Mouse (Mus musculus) embryonic facial prominence, embryonic 11.5 days (tissue): Measurements from ENCODE around the gene Egln1. TPM values are rescaled to one million over a fixed set of nuclear protein-coding genes. Genes with fewer than 3 reads are reported as not detected.

ENCODE experiments used
- ATAC-seq: fragments of 200-750 bp; cut with Nextera tagmentation; replicated peaks from 2 replicates; pipeline ENCODE4 v1.8.0; 2017; ENCODE audit warnings: low read depth; ENCODE audit not compliant: insufficient number of reproducible peaks, low FRiP score, low TSS enrichment
- DNase-seq: peaks from one replicate; pipeline ENCODE4 v3.0.0-alpha.2; 2015; ENCODE audit warnings: low spot score
- H3K27ac ChIP-seq: fragments of 300-500 bp; sonication (generic); replicated peaks from 2 replicates; pipeline ENCODE4 v1.5.1; 2014; ENCODE audit warnings: mild to moderate bottlenecking, low read depth, low read length, control low read depth
- H3K27me3 ChIP-seq: fragments of 300-500 bp; sonication (generic); 2 replicates; pipeline ENCODE4 v1.6.1; 2014; ENCODE audit warnings: mild to moderate bottlenecking, low read length, moderate library complexity, mixed read lengths; ENCODE audit not compliant: control insufficient read depth, insufficient read depth
- H3K36me3 ChIP-seq: fragments of 300-500 bp; sonication (generic); replicated peaks from 2 replicates; pipeline ENCODE4 v1.6.1; 2014; ENCODE audit warnings: low read depth, mild to moderate bottlenecking, low read length, moderate library complexity, mixed read lengths; ENCODE audit not compliant: control insufficient read depth, insufficient read depth
- H3K4me1 ChIP-seq: fragments of 300-500 bp; sonication (generic); 2 replicates; pipeline ENCODE4 v1.6.1; 2014; ENCODE audit warnings: low read length, mixed read lengths; ENCODE audit not compliant: control insufficient read depth, insufficient read depth
- H3K4me2 ChIP-seq: fragments of 300-500 bp; sonication (generic); 2 replicates; pipeline ENCODE4 v1.6.1; 2014; ENCODE audit warnings: low read depth, mild to moderate bottlenecking, control low read depth, low read length, moderate library complexity
- H3K4me3 ChIP-seq: fragments of 300-500 bp; sonication (generic); 2 replicates; pipeline ENCODE4 v1.5.1; 2014; ENCODE audit warnings: low read depth, low read length, control low read depth
- H3K9ac ChIP-seq: fragments of 300-500 bp; sonication (generic); replicated peaks from 2 replicates; pipeline ENCODE4 v1.6.1; 2014; ENCODE audit warnings: mild to moderate bottlenecking, control low read depth, low read length
- H3K9me3 ChIP-seq: fragments of 300-500 bp; sonication (generic); replicated peaks from 2 replicates; pipeline ENCODE4 v1.6.1; 2016; ENCODE audit warnings: mild to moderate bottlenecking, low read length, inconsistent platforms, mixed read lengths; ENCODE audit not compliant: control insufficient read depth
- WGBS: fragments of 180-500 bp; shearing (Covaris S2); extraction: QIAGEN DNeasy Blood & Tissue Kit; methylation state at CpG from one replicate; pipeline ENCODE4 v1.1.7; 2014; 5-methylcytosine and 5-hydroxymethylcytosine counted together
- polyA plus RNA-seq: library from polyadenylated mRNA; unstranded; fragments of >200 nt; fragmentation: Nextera tagmentation; extraction: Ambion mirVana; gene quantifications from 2 replicates; pipeline ENCODE4 v1.2.1, GENCODE M21; 2014

The Egln1 gene
- polyA plus RNA-seq, 1 experiment from 2014 or later: 17.8 TPM

DNA sequence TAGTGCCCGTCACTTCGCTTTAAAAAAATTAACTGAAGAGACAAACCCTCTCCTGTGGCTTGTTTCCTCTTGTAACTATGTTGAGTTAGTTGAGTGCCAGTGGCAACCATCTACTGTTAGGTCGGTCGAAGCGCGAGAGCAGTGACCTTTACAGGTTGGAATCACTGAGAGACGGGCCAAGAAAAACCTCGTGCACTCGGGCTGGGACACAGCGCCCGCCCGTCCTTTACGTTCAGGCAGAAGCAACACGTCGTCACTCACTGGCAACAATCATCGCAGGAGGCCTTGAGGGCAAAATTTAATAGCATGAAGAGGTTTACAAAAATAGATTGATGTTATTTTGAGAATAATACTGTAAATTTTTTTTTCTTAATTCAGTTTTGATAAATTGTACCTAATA, 39.2 kb downstream of the Egln1 start:
- peaks cover 4% of the 10 kb centered on the region for H3K36me3 ChIP-seq
- 91% methylated on average over 16 of the region's 16 CpGs for WGBS
- H3K9ac ChIP-seq: no peak overlapping the region
- no peaks in the 10 kb centered on the region for H3K27me3 ChIP-seq
- ATAC-seq (no peak), DNase-seq (no peak)
- no peaks in the 10 kb centered on the region for H3K4me1 ChIP-seq
- H3K27ac ChIP-seq: no peak overlapping the region
- no peak overlapping the region for H3K4me3 ChIP-seq
- H3K4me2 ChIP-seq: no peak overlapping the region
- H3K9me3 ChIP-seq: no peaks in the 10 kb centered on the region

DNA sequence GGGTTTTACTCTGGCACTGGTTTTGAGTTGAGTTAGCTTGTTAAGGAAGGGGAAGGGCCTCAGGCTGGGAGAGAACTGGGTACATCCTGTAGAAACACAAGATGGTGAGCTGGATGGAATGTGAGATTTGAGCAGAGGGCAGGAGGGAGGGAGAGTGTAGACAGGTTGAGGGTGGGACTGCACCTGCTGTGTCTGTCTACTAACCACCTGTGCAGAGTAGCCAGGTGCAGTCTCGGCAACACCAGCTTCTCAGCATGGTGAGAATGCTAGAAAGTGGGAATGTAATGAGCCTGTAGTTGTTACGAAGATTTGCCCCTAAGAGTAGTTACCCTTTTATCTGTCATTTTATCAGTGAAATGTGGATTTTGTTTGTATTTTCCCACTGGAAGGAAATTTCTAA, 43.6 kb downstream of the Egln1 start:
- Histone ChIP-seq H3K27ac (no peak overlapping the region), H3K9me3 (no peaks in the 10 kb centered on the region), H3K9ac (no peak overlapping the region), H3K27me3 (no peaks in the 10 kb centered on the region), H3K4me3 (no peak overlapping the region), H3K4me2 (no peak overlapping the region), H3K36me3 (peaks cover 2% of the 10 kb centered on the region), H3K4me1 (no peaks in the 10 kb centered on the region)
- ATAC-seq: no peak
- no peak for DNase-seq
- 79% methylated on average over 2 of the region's 2 CpGs for WGBS

DNA sequence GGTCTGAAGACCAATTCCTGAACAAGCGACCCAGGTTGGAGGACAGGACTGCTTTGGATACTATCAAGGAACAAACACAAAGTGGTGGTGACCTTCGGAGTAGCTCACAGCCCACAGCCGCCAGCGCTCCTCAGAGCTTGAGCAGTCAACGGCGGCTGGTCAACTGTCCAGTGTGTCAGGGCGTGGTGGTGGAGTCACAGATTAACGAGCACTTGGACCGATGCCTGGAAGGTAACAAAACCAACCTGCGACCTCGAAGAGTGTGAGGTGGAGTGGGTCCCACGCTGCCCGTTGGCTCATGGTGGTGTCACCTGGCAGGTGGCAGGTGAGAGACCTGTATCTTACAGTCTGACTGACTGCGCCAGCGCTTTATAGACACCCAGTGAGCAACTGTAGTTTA, 45.9 kb downstream of the Egln1 start:
- Histone ChIP-seq H3K36me3 (peaks cover 2% of the 10 kb centered on the region), H3K9ac (no peak overlapping the region), H3K4me1 (peaks cover 2% of the 10 kb centered on the region; the same call in 1 of the 2 replicates), H3K27ac (no peak overlapping the region), H3K27me3 (no peaks in the 10 kb centered on the region), H3K9me3 (no peaks in the 10 kb centered on the region), H3K4me3 (no peak overlapping the region), H3K4me2 (no peak overlapping the region)
- WGBS: 93% methylated on average over 15 of the region's 15 CpGs
- ATAC-seq (no peak), DNase-seq (no peak)

DNA sequence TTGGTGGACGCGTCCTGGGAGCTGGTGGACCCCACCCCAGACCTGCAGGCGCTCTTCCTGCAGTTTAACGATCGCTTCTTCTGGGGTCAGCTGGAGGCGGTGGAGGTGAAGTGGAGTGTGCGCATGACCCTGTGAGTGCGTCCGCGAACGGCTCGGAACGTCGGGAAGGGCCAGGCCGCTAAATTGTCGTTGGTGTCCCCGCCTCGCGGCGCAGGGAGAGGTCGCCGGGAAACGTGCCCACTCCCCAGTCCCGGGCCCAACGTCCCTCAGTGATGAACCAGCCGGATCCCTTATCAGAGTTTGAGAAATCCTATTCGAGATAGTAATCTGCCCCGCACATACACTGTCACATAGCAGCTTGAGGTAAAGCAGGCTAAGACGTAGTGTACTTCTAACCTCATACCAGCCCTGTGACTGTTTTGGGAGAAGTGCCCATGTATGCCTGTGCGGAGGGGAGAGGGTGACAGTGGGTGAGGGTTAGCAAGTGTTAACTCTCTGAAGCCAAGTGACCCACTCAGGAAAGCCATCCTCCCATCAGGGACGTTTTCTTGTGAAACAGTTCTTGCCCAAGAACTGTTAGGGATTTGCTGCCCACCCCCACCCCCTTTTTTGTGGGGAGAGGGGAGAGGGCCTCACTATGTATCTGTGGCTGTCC, 50.7 kb downstream of the Egln1 start:
- ATAC-seq: peak; percentile 7; the same call in 1 of the 2 replicates
- peak overlapping the region; percentile 99 for H3K4me2 ChIP-seq
- peak overlapping the region; percentile 65 for H3K9ac ChIP-seq

DNA sequence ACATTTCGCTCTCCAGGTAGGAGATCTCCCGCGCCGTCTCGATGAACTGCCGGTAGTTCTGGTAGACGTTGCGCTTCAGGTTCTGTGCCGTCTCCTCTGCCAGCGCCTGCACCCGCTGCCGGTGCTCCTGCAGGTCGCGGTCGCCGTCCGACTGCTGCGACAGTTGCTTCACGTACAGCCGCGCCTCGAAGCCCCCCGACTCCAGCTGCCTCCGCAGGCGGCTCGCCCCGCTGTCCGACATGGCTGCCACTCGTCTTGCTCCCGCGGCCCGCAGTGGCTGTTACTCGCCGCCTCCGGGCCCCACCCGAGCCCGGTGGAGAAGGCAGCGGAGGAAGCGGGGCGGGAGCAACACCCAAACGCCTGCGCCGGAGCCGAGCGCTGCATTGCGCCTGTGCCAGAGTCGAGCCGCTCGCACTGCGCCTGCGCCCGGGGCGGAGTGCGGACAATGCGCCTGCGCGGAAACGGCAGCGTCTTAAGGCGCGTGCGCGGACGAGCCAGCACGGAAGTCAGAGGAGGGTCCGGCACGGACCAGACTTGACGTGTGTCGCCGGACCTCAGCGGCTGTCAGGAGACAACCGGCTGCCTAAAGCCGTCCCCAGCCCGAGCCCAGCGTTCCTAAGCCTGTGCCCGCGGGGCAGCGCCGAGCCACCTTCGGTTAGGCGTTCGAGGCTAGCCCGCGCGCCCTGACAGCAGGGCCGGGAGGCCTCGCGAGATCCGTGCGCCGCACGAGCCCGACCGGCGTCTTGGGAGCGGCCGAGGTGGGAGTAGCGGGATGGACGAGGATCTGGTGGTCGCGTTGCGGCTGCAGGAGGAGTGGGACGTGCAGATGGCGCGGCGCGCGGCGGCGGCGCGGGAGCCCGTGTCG, 51.5 kb downstream of the Egln1 start, which contains the start of the genes Exoc8 and Sprtn:
TSS of gene Exoc8 (minus strand) at position 320 of the 865 bp plus-strand sequence.
TSS of gene Sprtn (plus strand) at position 501 of the 865 bp plus-strand sequence.
- Histone ChIP-seq H3K27ac (peak within 1 kb of the TSS; percentile 62), H3K4me2 (peak within 1 kb of the TSS; percentile 99), H3K4me1 (peaks cover 8% of the 10 kb centered on the region), H3K27me3 (no peaks in the 10 kb centered on the region), H3K9me3 (no peaks in the 10 kb centered on the region), H3K36me3 (peaks cover 3% of the 10 kb centered on the region; the same call in 1 of the 2 replicates), H3K9ac (peak within 1 kb of the TSS; percentile 85), H3K4me3 (peak within 1 kb of the TSS; percentile 93)
- under 1% methylated on average over 113 of the region's 114 CpGs for WGBS
- peak; percentile 86 for ATAC-seq
- peak; percentile 97 for DNase-seq

More for the DNA sequence above, 50.7 kb downstream of the Egln1 start:
- Histone ChIP-seq H3K4me3 (peak overlapping the region; percentile 93), H3K27me3 (no peaks in the 10 kb centered on the region), H3K27ac (peak overlapping the region; percentile 49; the same call in 1 of the 2 replicates), H3K9me3 (no peaks in the 10 kb centered on the region), H3K4me1 (peaks cover 8% of the 10 kb centered on the region), H3K36me3 (peaks cover 3% of the 10 kb centered on the region; the same call in 1 of the 2 replicates)
- DNase-seq: no peak
- WGBS: 8% methylated on average over 31 of the region's 31 CpGs

DNA sequence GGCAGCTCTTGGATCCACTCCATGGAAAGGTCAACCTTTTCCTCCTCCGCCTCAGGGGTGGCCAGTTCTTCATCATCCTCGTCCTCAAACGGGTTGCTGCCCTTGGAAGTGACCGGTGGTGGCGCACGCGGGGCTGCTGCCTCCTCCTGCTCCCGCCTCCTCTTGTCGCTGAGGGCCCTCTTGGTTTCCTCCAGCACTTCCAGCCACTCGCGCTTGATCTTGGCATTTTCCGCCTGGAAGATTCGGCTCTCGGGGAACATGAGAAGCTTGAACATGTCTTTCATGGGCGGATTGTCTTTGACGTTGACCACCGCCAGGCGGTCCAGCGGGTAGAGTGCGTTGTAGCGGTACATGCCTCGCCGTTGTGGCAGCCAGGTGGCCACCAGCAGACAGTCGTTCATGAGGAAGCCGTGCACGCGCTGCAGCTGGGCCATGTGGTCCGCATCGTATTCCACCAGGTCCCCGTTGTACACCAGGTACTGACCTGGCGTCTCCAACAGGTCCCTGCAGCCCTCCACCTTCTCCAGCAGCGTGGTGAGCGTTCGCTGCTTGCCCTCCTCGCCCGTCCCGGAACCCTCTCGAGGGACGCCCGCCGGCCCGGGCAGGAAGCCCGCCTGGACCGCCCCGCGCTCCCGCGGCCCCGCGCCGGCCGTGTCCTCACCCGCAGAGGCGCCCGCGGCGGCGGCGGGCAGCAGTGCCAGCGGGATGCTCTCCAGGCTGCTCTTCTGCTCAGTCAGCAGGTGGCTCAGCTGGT, 52.3 kb downstream of the Egln1 start:
- ATAC-seq (peak; percentile 20; the same call in 1 of the 2 replicates), DNase-seq (peak; percentile 73)
- peaks cover 8% of the 10 kb centered on the region for H3K4me1 ChIP-seq
- H3K36me3 ChIP-seq: peaks cover 3% of the 10 kb centered on the region; the same call in 1 of the 2 replicates
- 1% methylated on average over 57 of the region's 60 CpGs for WGBS
- no peaks in the 10 kb centered on the region for H3K27me3 ChIP-seq
- H3K4me2 ChIP-seq: peak overlapping the region; percentile 99
- no peaks in the 10 kb centered on the region for H3K9me3 ChIP-seq
- peak overlapping the region; percentile 93 for H3K4me3 ChIP-seq
- peak overlapping the region; percentile 62 for H3K27ac ChIP-seq
- peak overlapping the region; percentile 85 for H3K9ac ChIP-seq

DNA sequence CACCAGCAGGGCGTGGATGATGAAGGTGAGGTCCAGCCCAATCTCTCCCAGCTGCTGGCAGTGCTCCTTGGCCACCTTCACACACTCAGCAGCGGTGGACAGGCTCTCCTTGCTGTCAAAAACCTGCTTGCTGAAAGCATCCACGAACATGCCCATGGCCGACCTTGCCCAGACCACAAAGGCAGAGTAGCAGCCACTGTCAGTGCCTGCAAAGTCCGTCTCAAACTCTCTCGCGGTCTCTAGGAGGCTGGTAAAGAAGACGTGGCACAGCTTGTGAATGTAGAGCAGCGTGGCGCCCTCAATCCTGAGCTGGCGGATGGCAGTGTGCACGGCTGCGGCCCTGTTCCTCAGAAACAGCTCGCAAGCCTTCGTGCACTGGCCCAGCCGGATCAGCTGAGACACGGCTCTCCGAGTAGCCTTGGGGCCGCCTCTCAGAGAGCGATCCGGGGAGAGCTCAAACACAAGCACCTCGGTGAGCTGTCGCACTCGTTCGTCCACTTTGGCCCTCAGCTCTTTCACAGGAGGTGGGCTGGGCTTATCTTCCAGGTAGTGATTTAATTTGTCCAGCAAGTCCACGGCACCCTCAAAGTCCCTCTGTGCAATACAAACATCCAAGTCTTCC, 53.0 kb downstream of the Egln1 start:
- ATAC-seq (no peak), DNase-seq (no peak)
- peak overlapping the region; percentile 93 for H3K4me3 ChIP-seq
- H3K27me3 ChIP-seq: no peaks in the 10 kb centered on the region
- H3K4me1 ChIP-seq: peaks cover 8% of the 10 kb centered on the region
- H3K9me3 ChIP-seq: no peaks in the 10 kb centered on the region
- WGBS: 86% methylated on average over 26 of the region's 26 CpGs
- H3K27ac ChIP-seq: 0 out of 2 replicates have a peak overlapping the region, but pooled peaks have one; percentile 62
- H3K9ac ChIP-seq: peak overlapping the region; percentile 85
- H3K36me3 ChIP-seq: peaks cover 3% of the 10 kb centered on the region; the same call in 1 of the 2 replicates
- peak overlapping the region; percentile 99 for H3K4me2 ChIP-seq
